9 mouse cellular contexts compared by ENCODE assay signal in genomic region chr16:90622677-90623225, GRCm38 (mm10).
DNase-seq lines count a peak whose midpoint lies in the region; ATAC-seq lines count a peak whose summit lies in the region.
"Had no signal": no experiment of that assay in that cellular context is flagged by ENCODE, and none has a peak within 500 bp of the region (broad histone marks: within the 10 kb centered on the region; RNA-seq: fewer than 3 reads in every experiment).

No protein-coding gene starts in this region.

- DNase-seq in kidney, adult 9 months, result peak; percentile 27
- DNase-seq in kidney, adult 11 months, result no peak
- peak; percentile 37 for DNase-seq in R1 (ENCODE audit: low read depth, low spot score)
- no peak for DNase-seq in embryonic facial prominence, embryonic 10.5 days (ENCODE audit: low spot score)
- DNase-seq in limb, embryonic 10.5 days (ENCODE audit: low spot score), result peak; percentile 30
- DNase-seq in layer of hippocampus, adult 11-12 months (ENCODE audit: low spot score), result no peak
- DNase-seq in right cerebral cortex, adult 18-20 months, result no peak
- DNase-seq: liver, embryonic 13.5 days had no signal

- H3K4me3 ChIP-seq in embryonic facial prominence, embryonic 10.5 days, result no peak overlapping the region
- H3K4me3 ChIP-seq in limb, embryonic 10.5 days, result no peak overlapping the region
- H3K4me3 ChIP-seq: liver, embryonic 13.5 days had no signal

- peaks cover 48% of the 10 kb centered on the region for H3K4me1 ChIP-seq in embryonic facial prominence, embryonic 10.5 days
- peaks cover 68% of the 10 kb centered on the region for H3K4me1 ChIP-seq in limb, embryonic 10.5 days
- H3K4me1 ChIP-seq: liver, embryonic 13.5 days had no signal

- 0 out of 2 replicates have a peak, but pooled peaks cover 5% of the 10 kb centered on the region for H3K27me3 ChIP-seq in embryonic facial prominence, embryonic 10.5 days (replicated peaks; ENCODE audit: low read depth, poor library complexity, severe bottlenecking)
- no peaks in the 10 kb centered on the region for H3K27me3 ChIP-seq in limb, embryonic 10.5 days (ENCODE audit: low read depth, poor library complexity, severe bottlenecking)
- H3K27me3 ChIP-seq: liver, embryonic 13.5 days had no signal

- H3K9me3 ChIP-seq in embryonic facial prominence, embryonic 10.5 days, result 0 out of 2 replicates have a peak, but pooled peaks cover 6% of the 10 kb centered on the region
- H3K9me3 ChIP-seq in limb, embryonic 10.5 days (replicated peaks), result no peaks in the 10 kb centered on the region
- H3K9me3 ChIP-seq: liver, embryonic 13.5 days had no signal

- no peak for ATAC-seq in granulocyte monocyte progenitor cell, adult 5-6 weeks (replicated peaks; ENCODE audit: poor library complexity, severe bottlenecking)

- 80% methylated on average over 8 of the region's 8 CpGs for WGBS in embryonic facial prominence, embryonic 10.5 days
- WGBS in limb, embryonic 10.5 days, result 88% methylated on average over 8 of the region's 8 CpGs

- H3K27ac ChIP-seq in embryonic facial prominence, embryonic 10.5 days (replicated peaks), result peak overlapping the region; percentile 54; the same call in 1 of the 2 replicates
- H3K27ac ChIP-seq in limb, embryonic 10.5 days, result peak overlapping the region; percentile 82
- H3K27ac ChIP-seq: liver, embryonic 13.5 days had no signal

- no peaks in the 10 kb centered on the region for H3K36me3 ChIP-seq in embryonic facial prominence, embryonic 10.5 days (replicated peaks)
- H3K36me3 ChIP-seq in limb, embryonic 10.5 days, result no peaks in the 10 kb centered on the region
- H3K36me3 ChIP-seq: liver, embryonic 13.5 days had no signal

Comparison
In these comparisons a context has a peak if more than half of its experiments do, and no peak if none do; other contexts are left out.
1. DNase-seq: peak in kidney, adult 9 months (single experiment), R1 (single experiment) and limb, embryonic 10.5 days (single experiment); none in kidney, adult 11 months (single experiment), embryonic facial prominence, embryonic 10.5 days (single experiment), layer of hippocampus, adult 11-12 months (single experiment) and right cerebral cortex, adult 18-20 months (single experiment).